Mouse (Mus musculus) cerebellum, adult 8-10 months (tissue): ENCODE measurements around the gene Ros1.

Experiments
- DNase-seq: peaks from one replicate; pipeline ENCODE4 v3.0.0; 2022

Gene Ros1

GRCm38 (mm10) chr10:52021736-52022394 is 173.2 kb downstream of the Ros1 start:
- DNase-seq, result no peak

- DNase-seq, result no peak
These were observed 173.8 kb downstream of the Ros1 start for GRCm38 (mm10) chr10:52021231-52021630.

- no peak for DNase-seq
These were observed 176.6 kb downstream of the Ros1 start for GRCm38 (mm10) chr10:52018471-52018870.
